Mouse (Mus musculus) T-cell, adult 2 months (primary cell): ENCODE data around the gene Synrg.
A peak's percentile ranks its signal among the peaks of the same experiment; 100 is the strongest.

Experiments
- DNase-seq: peaks from one replicate; pipeline ENCODE4 v3.0.0; 2022; ENCODE audit warnings: low spot score

Gene Synrg

DNA sequence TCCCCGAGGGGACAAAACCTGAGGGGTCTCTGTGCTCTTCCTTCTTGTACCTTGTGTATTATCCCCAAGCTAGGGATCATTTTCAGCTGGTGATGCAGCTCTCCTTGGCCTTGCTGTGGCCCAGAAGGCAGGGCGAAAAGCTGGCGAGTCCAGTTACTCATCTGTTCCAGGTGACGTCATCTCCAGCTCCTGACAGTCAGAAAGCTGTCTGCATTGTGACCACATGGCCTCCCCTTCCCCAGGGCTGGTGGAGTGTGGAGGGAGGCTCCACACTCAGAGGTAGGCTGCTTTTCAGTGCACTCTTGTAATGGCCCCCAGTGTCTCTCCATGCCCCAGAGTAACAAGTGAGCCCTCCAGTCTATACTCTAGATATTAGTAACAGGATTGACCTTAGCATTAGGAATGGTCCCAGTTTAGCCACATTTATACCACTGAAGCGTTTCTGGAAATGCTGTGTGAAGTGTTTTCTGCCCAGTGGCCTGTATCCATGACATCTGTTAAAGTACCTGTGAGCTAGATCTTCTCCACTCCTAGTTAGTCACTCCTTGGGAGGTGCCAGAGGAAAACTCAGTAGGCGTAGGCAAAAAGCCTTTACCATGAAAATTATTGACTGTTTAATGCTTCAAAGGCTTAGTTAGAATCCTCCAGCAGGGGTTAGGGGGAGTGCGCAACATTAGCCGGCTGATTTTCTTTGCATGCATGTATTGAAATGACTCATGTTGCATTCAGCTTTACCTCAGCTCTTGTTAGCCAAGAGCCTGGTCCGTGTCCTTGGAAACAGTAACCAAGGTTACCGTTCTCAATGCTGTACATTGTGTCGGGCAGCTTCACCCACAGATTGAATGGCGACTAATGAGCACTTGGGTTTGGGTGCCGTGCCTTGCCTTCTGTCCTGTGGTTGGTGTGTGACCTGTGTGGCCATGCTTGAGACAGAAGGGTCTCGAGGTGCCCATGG, 78.9 kb downstream of the Synrg start:
- no peak for DNase-seq

DNA sequence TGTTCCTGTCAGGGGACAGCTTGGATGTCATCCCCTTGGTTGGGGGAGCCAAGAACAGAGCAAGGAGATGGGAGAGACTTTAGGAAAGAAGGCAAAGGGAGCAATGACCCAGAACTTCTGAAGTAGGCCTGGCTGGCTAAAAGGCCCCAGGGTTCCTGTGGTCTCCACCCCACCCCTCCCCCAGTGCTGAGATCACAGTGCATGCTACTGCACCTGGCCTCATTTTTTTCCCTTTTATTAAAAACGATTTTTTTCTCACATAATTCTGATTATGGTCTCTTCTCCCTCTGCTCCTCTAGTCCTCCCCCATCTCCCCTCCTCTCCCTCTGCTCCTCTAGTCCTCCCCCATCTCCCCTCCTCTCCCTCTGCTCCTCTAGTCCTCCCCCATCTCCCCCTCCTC, 80.8 kb downstream of the Synrg start:
- DNase-seq: no peak

- DNase-seq: no peak
Observed at GRCm38 (mm10) chr11:84047270-84047669, 83.0 kb downstream of the Synrg start.

DNA sequence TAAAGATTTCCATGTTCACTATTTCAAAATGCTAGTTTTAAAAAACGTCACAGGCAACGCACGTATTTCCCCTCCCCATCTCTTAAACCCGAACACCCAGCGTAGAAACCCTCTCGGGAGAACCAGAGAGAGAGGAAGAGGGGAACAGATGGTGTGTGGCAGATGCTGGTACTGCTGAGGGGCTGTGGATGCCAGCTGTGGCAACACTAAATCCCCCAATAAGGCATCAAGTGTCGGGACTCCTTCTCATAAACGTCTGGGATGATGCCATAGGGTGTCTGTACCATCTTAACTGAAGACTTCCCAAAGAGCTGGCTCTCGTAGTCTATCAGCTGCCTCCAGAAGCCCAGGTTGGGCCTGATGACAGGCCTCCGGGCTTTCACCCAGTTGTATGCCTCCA, 84.2 kb downstream of the Synrg start:
- DNase-seq: no peak

DNA sequence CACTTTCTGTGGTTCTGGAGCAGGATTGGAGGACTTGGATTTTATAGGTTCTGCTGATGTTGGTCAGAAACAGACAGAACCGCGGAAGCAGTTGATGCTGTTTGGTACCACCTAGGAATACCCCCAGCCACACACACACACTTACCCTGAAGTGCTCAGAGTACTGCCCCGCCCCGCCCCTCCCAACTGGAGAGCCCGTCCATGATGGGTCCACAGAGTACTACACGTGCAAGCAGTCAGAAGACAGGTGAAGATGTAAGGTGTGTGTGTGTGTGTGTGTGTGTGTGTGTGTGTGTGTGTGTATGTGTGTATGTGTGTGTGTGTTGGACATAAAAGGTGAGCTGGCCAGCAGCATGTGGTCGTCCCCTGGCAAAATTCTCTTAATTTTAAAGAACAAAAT, 88.8 kb downstream of the Synrg start:
- no peak for DNase-seq

DNA sequence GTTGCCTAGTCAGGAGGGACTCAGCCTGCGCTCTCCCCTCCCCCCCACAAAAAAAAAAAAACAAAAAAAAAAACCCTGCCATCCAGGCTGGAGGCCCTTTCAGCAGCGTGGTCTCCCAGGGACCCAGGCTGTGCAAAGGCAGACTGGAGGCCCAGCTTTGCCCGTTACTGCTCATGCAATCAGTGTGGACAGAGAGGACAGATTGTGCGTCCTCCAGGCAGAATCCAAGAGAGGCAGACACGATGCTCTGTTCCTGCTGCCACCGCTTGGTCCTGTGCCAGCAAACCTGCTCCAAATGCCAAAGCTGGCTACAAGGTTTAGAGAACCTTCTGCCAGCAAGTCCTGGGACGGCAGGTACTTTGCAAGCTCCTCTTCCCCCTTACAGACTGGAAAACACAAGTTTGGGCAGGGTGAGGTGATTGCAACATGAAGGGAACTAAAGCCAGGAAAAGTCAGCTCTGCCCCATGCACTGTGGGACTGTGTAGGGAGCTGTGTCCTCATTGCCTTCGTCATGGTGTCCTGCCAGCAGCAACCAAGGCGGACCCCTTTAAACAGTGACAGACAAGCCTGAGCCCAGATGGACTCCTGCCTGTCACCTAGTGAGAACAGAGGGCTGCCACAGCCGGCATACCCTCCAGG, 89.4 kb downstream of the Synrg start:
- no peak for DNase-seq

GRCm38 (mm10) chr11:84057418-84057817, 93.2 kb downstream of the Synrg start:
- no peak for DNase-seq

DNA sequence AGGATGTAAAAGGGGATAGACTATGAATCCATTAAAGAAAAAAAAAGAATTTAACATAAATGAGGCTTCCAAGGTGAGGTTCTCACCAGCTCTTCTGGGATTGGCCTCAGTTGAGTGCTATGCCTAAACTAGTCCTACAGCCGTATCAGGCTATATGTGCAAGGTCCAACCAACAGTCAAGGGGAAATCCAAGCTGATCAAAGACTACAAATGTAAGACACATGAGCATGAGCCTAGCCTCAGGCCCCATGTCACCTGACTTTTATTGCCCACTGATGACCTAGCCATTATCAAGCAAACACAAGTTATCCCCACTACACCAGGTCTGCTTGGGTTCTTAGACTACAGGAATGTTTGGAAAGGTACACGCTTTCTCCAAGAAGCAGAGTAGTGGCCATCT, 95.6 kb downstream of the Synrg start:
- DNase-seq: no peak

DNA sequence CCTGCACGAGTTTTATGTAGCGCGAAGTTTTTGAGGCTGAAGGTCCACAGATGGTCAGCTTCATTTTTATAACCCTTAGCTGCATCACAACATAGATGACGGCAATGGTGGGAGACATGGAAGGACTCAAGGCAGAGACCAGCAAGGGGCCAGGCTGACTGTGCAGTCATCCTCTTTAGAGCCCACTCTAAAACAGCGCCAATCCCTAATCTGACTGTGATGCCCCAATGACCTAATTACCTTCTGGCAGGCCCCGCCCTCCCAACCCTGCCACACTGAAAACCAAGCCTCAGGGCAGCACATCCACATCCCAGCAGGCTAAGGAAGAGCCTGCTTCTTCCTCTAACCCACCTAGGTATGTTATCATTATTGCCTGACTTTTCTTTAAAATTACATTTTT, 96.4 kb downstream of the Synrg start:
- no peak for DNase-seq

DNA sequence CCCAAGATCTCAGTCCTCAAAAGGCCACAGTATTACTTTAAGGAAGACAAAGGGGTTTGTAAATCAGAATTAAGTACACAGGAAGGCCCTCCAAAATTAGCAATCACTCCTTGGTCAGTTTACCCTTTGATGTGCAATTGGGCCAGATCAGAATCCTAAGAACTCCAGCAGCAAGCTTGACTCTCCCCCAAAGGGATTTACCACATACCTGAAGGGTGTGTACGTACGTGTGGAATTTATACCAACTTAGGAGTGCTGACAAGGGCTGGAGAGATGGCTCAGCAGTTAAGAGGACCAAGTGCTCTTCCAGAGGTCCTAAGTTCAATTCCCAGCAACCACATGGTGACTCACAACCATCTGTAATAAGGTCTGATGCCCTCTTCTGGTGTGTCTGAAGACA, 97.7 kb downstream of the Synrg start:
- no peak for DNase-seq

- no peak for DNase-seq
Observed at GRCm38 (mm10) chr11:84062805-84063204, 98.6 kb downstream of the Synrg start.

DNA sequence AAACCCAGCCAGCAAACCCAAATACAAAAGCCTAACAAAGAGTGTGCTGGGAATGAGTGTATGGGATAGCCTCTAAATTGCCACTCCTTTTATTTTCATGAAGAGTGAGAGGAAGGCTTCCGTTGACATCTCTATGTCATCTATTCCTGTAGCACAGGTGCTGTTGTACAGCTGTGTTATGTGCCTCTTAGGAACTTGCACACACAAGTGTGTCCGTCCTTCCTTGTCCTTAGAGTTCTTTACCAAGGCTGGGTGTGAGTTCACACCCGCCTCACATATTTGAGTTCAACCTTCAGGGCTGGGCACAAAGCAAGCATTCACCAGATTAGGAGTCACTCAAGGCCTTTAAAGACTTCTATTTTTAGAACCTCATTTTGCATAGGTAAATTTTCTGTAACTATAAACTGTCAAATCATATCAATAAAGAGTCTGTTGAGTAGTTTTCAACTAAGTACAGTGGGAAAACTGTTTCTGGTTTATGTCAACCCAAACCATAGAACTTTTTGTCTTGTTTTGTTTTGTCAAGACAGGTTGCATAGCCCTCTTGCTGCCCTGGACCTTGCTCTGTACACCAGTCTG, 99.5 kb downstream of the Synrg start:
- DNase-seq: no peak

DNA sequence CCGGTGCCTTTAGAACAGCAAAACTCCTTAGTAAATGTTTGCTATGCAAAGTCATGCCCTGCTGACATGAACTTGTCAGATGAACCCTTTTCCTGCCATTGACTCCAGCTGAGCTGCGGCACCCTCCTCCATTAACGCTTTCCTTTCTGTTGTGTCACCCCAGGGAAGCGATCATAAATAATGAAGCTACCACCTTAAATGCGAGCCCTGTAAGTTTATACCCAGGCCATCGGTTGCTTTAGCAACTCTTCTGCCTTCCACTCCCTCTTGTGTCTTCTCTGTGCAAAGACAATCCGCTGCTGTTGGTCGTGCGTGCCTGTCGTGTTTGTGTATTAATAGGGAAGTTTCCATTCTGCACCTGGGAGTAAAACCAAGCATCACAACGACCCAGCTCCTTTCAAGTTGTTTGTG, 101.8 kb downstream of the Synrg start:
- DNase-seq: no peak

GRCm38 (mm10) chr11:84066927-84067645, 102.9 kb downstream of the Synrg start:
- peak; percentile 7 for DNase-seq

GRCm38 (mm10) chr11:84067720-84068190, 103.5 kb downstream of the Synrg start:
- DNase-seq: no peak

DNA sequence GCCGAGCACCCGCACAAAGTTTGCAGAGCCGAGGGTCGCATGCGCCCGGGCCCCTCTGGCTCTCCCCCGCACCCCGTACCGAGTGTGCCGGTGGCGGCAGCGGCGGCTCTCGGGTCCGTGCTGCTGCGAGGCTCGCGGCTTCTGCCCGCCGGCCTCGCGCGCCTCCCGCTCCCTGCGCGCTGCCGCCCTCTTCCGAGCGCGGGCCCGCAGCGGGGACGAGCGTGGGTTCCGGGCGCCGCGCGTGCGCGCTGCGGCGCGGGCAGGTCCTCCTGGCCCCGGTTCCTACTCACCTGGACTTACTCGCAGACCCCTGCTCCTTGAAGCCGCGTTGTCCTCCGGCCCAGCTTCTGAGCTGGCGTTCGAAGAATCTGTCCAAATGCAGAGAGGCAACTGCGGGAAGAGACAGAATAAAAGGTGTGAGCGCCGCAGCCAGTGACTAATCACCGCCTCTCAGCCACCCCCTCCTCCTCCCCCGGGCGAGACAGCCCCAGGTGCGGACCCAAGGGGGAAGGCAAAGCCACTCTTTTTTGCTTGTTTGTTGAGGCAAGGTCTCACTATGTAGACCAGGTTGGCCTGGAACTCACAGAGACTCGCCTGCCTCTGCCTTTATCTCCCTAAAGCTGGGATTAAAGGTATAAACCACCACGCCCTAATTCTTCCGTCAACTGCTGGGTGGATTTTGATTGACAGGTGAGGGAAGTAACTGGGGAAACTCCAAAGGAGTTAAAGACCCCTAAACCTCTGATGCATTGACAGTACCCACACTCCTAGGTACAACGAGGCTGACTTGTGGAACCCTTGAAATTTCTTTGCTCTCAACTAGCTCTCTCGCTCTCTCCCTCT, 104.2 kb downstream of the Synrg start:
- peak; percentile 39 for DNase-seq

DNA sequence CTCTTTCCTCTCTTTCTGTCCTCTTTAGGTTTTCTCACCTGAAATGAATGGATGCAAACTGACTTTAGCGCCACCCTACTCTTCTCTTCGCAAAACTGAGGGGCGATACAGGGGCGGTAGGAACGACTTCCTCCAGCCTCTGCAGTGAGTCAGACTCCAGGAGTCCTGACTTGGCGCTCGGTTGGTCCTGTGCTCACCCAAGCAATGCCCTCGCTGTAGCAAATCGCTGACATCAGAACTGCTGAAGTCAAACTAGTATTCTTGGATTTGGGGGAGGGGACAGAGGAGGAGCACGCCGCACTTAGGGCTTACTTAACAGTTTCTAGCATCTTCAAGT, 104.8 kb downstream of the Synrg start, which contains the start of gene Dusp14:
Gene Dusp14 (minus strand): TSS at position 228 of the 337 bp plus-strand sequence.
- no peak for DNase-seq

GRCm38 (mm10) chr11:84072904-84073651, 108.8 kb downstream of the Synrg start:
- DNase-seq: no peak

- DNase-seq: no peak
Observed at GRCm38 (mm10) chr11:84073816-84074764, 109.9 kb downstream of the Synrg start.
